Mouse (Mus musculus) MEL (cell line): ENCODE results near the gene Myo1a. TPM values are rescaled to one million over a fixed set of nuclear protein-coding genes. Genes with fewer than 3 reads are reported as not detected.

ENCODE experiments used
- DNase-seq: peaks from one replicate; pipeline ENCODE4 v3.0.0; 2011; ENCODE audit warnings: low read depth, low spot score
- H3K27ac ChIP-seq: 2 replicates; pipeline ENCODE4 v1.5.1; 2012; ENCODE audit warnings: low read depth, mild to moderate bottlenecking, control low read depth, low read length, moderate library complexity; ENCODE audit not compliant: control insufficient read depth
- H3K27me3 ChIP-seq, 2 experiments: fragments of 150-350 bp in 1 of 2; sonication (generic) in 1 of 2; 2 replicates each; pipeline ENCODE4 v1.6.1; 2012; ENCODE audit warnings: low read length in 2 of 2, mild to moderate bottlenecking in 2 of 2, improper control_type of control experiment in 1 of 2, moderate library complexity in 1 of 2; ENCODE audit not compliant: insufficient read depth in 2 of 2, control insufficient read depth in 1 of 2
- H3K36me3 ChIP-seq, 2 experiments: 2 replicates each; pipeline ENCODE4 v1.6.1; 2012 to 2014; ENCODE audit warnings: low read length in 2 of 2, improper control_type of control experiment in 1 of 2, inconsistent platforms in 1 of 2, mild to moderate bottlenecking in 1 of 2; ENCODE audit not compliant: insufficient read depth in 2 of 2, control insufficient read depth in 1 of 2
- H3K4me1 ChIP-seq, 2 experiments: fragments of 150-350 bp in 1 of 2; sonication (generic) in 1 of 2; 2 replicates each; pipeline ENCODE4 v1.6.1; 2012; ENCODE audit warnings: low read length in 2 of 2, improper control_type of control experiment in 1 of 2, mild to moderate bottlenecking in 1 of 2; ENCODE audit not compliant: insufficient read depth in 2 of 2, control insufficient read depth in 1 of 2
- H3K4me3 ChIP-seq, 2 experiments: fragments of 150-350 bp in 1 of 2; sonication (generic) in 1 of 2; 2 replicates each; pipeline ENCODE4 v1.5.1; 2012; ENCODE audit warnings: low read depth in 2 of 2, low read length in 2 of 2, mild to moderate bottlenecking in 2 of 2, moderate library complexity in 2 of 2, control low read depth in 1 of 2, improper control_type of control experiment in 1 of 2; ENCODE audit not compliant: control insufficient read depth in 1 of 2, insufficient read depth in 1 of 2
- H3K79me2 ChIP-seq: 2 replicates; pipeline ENCODE4 v1.6.1; 2012; ENCODE audit warnings: mild to moderate bottlenecking, low read length, moderate library complexity; ENCODE audit not compliant: control insufficient read depth, poor library complexity, insufficient read depth
- H3K9ac ChIP-seq: 2 replicates; pipeline ENCODE4 v1.6.1; 2012; ENCODE audit warnings: low read depth, mild to moderate bottlenecking, control low read depth, low read length, moderate library complexity; ENCODE audit not compliant: control insufficient read depth, poor library complexity, severe bottlenecking
- H3K9me3 ChIP-seq: fragments of 150-350 bp; sonication (generic); replicated peaks from 2 replicates; pipeline ENCODE4 v1.6.1; 2012; ENCODE audit warnings: mild to moderate bottlenecking, low read length, improper control_type of control experiment, moderate library complexity; ENCODE audit not compliant: insufficient read depth
- BHLHE40 ChIP-seq: IDR thresholded peaks from 2 replicates; pipeline ENCODE4 v1.6.1; 2012; ENCODE audit warnings: low read depth, mild to moderate bottlenecking, inconsistent platforms, low read length, improper control_type of control experiment, borderline replicate concordance
- CHD2 ChIP-seq: IDR thresholded peaks from 2 replicates; pipeline ENCODE4 v1.6.1; 2011; ENCODE audit warnings: low read length, improper control_type of control experiment
- CTCF ChIP-seq, 3 experiments: IDR thresholded peaks in 2 of 3; conservative IDR thresholded peaks in 1 of 3; 2 replicates each; pipeline ENCODE4 v1.5.1; 2011 to 2012; ENCODE audit warnings: low read length in 3 of 3, low read depth in 2 of 3, mild to moderate bottlenecking in 2 of 3, improper control_type of control experiment in 1 of 3, inconsistent platforms in 1 of 3, mixed read lengths in 1 of 3, moderate library complexity in 1 of 3; ENCODE audit not compliant: control insufficient read depth in 1 of 3, insufficient read depth in 1 of 3, poor library complexity in 1 of 3, severe bottlenecking in 1 of 3
- E2F4 ChIP-seq: IDR thresholded peaks from 2 replicates; pipeline ENCODE4 v1.6.1; 2011; ENCODE audit warnings: low read depth, low read length, improper control_type of control experiment, borderline replicate concordance
- ELF1 ChIP-seq: IDR thresholded peaks from 2 replicates; pipeline ENCODE4 v1.6.1; 2014; ENCODE audit warnings: low read depth, mild to moderate bottlenecking, inconsistent platforms, low read length, improper control_type of control experiment, moderate library complexity
- EP300 ChIP-seq, 2 experiments: IDR thresholded peaks; 2 replicates each; pipeline ENCODE4 v1.6.1; 2011; ENCODE audit warnings: improper control_type of control experiment in 2 of 2, low read length in 2 of 2, low read depth in 1 of 2, mild to moderate bottlenecking in 1 of 2
- ETS1 ChIP-seq: IDR thresholded peaks from 2 replicates; pipeline ENCODE4 v1.6.1; 2012; ENCODE audit warnings: low read depth, mild to moderate bottlenecking, inconsistent platforms, low read length, improper control_type of control experiment, moderate library complexity
- HCFC1 ChIP-seq: IDR thresholded peaks from 2 replicates; pipeline ENCODE4 v1.6.1; 2012; ENCODE audit warnings: low read depth, mild to moderate bottlenecking, inconsistent platforms, low read length, improper control_type of control experiment, moderate library complexity
- JUND ChIP-seq: IDR thresholded peaks from 2 replicates; pipeline ENCODE4 v1.6.1; 2011; ENCODE audit warnings: low read depth, mild to moderate bottlenecking, improper control_type of control experiment, low read length
- MAX ChIP-seq: IDR thresholded peaks from 2 replicates; pipeline ENCODE4 v1.6.1; 2011; ENCODE audit warnings: low read length, improper control_type of control experiment
- MXI1 ChIP-seq: IDR thresholded peaks from 2 replicates; pipeline ENCODE4 v1.6.1; 2011; ENCODE audit warnings: mild to moderate bottlenecking, low read depth, low read length, improper control_type of control experiment
- MYB ChIP-seq: IDR thresholded peaks from 2 replicates; pipeline ENCODE4 v1.6.1; 2011; ENCODE audit warnings: mild to moderate bottlenecking, low read depth, low read length, improper control_type of control experiment
- MYC ChIP-seq: IDR thresholded peaks from 2 replicates; pipeline ENCODE4 v1.6.1; 2011; ENCODE audit warnings: low read depth, mild to moderate bottlenecking, low read length, improper control_type of control experiment, moderate library complexity
- NELFE ChIP-seq: IDR thresholded peaks from 2 replicates; pipeline ENCODE4 v1.6.1; 2011; ENCODE audit warnings: low read depth, low read length, improper control_type of control experiment
- NRF1 ChIP-seq: IDR thresholded peaks from 2 replicates; pipeline ENCODE4 v1.6.1; 2014; ENCODE audit warnings: low read depth, mild to moderate bottlenecking, inconsistent platforms, low read length, improper control_type of control experiment, moderate library complexity; ENCODE audit not compliant: poor library complexity, insufficient read depth, severe bottlenecking
- POLR2AphosphoS2 ChIP-seq: IDR thresholded peaks from 2 replicates; pipeline ENCODE4 v1.6.1; 2011; ENCODE audit warnings: low read length, improper control_type of control experiment
- RAD21 ChIP-seq: IDR thresholded peaks from 2 replicates; pipeline ENCODE4 v1.6.1; 2011; ENCODE audit warnings: mild to moderate bottlenecking, low read depth, low read length, improper control_type of control experiment
- RCOR1 ChIP-seq: IDR thresholded peaks from 2 replicates; pipeline ENCODE4 v1.6.1; 2012; ENCODE audit warnings: low read depth, mild to moderate bottlenecking, inconsistent platforms, low read length, improper control_type of control experiment
- SIN3A ChIP-seq: IDR thresholded peaks from 2 replicates; pipeline ENCODE4 v1.6.1; 2012; ENCODE audit warnings: low read length, improper control_type of control experiment, inconsistent platforms
- SMC3 ChIP-seq: IDR thresholded peaks from 2 replicates; pipeline ENCODE4 v1.6.1; 2011; ENCODE audit warnings: low read depth, low read length, improper control_type of control experiment
- TBP ChIP-seq: IDR thresholded peaks from 2 replicates; pipeline ENCODE4 v1.8.0; 2011; ENCODE audit warnings: low read depth, low read length, improper control_type of control experiment
- TCF12 ChIP-seq: IDR thresholded peaks from 2 replicates; pipeline ENCODE4 v1.6.1; 2014; ENCODE audit warnings: low read depth, mild to moderate bottlenecking, inconsistent platforms, low read length, improper control_type of control experiment, moderate library complexity
- USF1 ChIP-seq: IDR thresholded peaks from 2 replicates; pipeline ENCODE4 v1.6.1; 2014; ENCODE audit warnings: low read depth, mild to moderate bottlenecking, inconsistent platforms, low read length, improper control_type of control experiment, moderate library complexity
- ZC3H11A ChIP-seq: IDR thresholded peaks from 2 replicates; pipeline ENCODE4 v1.6.1; 2012; ENCODE audit warnings: low read depth, mild to moderate bottlenecking, inconsistent platforms, low read length, improper control_type of control experiment
- ZKSCAN1 ChIP-seq: IDR thresholded peaks from 2 replicates; pipeline ENCODE4 v1.6.1; 2012; ENCODE audit warnings: low read depth, mild to moderate bottlenecking, inconsistent platforms, low read length, improper control_type of control experiment, moderate library complexity
- ZNF384 ChIP-seq: IDR thresholded peaks from 2 replicates; pipeline ENCODE4 v1.6.1; 2012; ENCODE audit warnings: low read depth, mild to moderate bottlenecking, inconsistent platforms, low read length, improper control_type of control experiment
- polyA plus RNA-seq, 2 experiments: library from polyadenylated mRNA; stranded (reverse) in 1 of 2; unstranded in 1 of 2; fragments of >175 nt in 1 of 2; fragments of >200 nt in 1 of 2; gene quantifications; 2 replicates each; pipeline versions ENCODE4 v1.2.1 to v1.2.4; 2012; ENCODE audit warnings: low replicate concordance in 2 of 2, low read depth in 1 of 2; ENCODE audit not compliant: insufficient read length in 2 of 2, insufficient read depth in 1 of 2, missing spikeins in 1 of 2
- total RNA-seq: library from RNA; depleted of rRNA; stranded (reverse); fragments of 300-350 nt; gene quantifications from 2 replicates; pipeline ENCODE4 v1.2.3, GENCODE M21; 2012

Myo1a gene
- total and polyA plus RNA-seq, 3 experiments: 0.08 to 0.33 TPM; not detected in 1

DNA sequence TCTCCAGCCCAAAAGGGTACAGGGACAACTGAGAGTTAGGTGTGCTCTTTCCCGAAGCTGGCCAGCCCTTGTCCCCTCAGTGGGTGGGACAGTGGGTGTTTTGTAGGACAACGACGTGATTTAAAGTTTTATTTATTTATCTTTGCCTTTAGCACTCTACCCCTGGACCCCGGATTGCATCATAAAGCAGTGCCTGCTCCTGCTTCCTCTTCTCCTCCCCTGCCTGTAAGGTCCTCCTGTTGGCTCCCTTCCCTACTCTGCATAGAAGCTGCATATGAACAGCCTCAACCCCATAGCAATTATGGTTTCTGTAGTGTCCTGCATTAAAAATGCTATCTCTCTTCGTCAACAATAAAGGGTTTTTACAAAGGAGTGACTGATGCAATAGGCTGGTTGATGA, 26.4 kb downstream of the Myo1a start:
- H3K36me3 ChIP-seq: peaks cover 0 to 17% of the 10 kb centered on the region in 2 experiments; a peak in 2 of 4 replicates
- DNase-seq: peak; percentile 70
- H3K4me3 ChIP-seq: peak overlapping the region; percentile 2 to 50; a peak in 2 of 4 replicates
- no peaks in the 10 kb centered on the region for H3K9me3 ChIP-seq
- H3K9ac ChIP-seq: no peak overlapping the region
- peaks cover 0 to 2% of the 10 kb centered on the region in 2 experiments; a peak in 1 of 4 replicates for H3K27me3 ChIP-seq
- no peaks in the 10 kb centered on the region for H3K79me2 ChIP-seq
- no peak for TF ChIP-seq NRF1
- TF ChIP-seq EP300 (IDR thresholded peaks at IDR 0.05; ENCODE audit: low read depth in 1 of 2, low read length in 2 of 2): peak in 1 of 2 experiments; percentile 20; a peak in 2 of 4 replicates
- peak; percentile 17; the same call in 1 of the 2 replicates for TF ChIP-seq TBP
- TF ChIP-seq ZNF384: 0 out of 2 replicates have a peak, but pooled peaks have one; percentile 12
- TF ChIP-seq RAD21: no peak
- TF ChIP-seq NELFE: no peak
- TF ChIP-seq TCF12: peak; percentile 33; the same call in 1 of the 2 replicates
- 0 out of 2 replicates have a peak, but pooled peaks have one; percentile 15 for TF ChIP-seq HCFC1
- no peak for TF ChIP-seq E2F4
- no peak for TF ChIP-seq MAX
- TF ChIP-seq JUND: no peak
- TF ChIP-seq CHD2: no peak
- TF ChIP-seq ELF1: 0 out of 2 replicates have a peak, but pooled peaks have one; percentile 13
- TF ChIP-seq RCOR1: peak; percentile 68; the same call in 1 of the 2 replicates
- peak; percentile 38 for TF ChIP-seq ETS1
- H3K4me1 ChIP-seq: peaks cover 19 to 38% of the 10 kb centered on the region in 2 experiments
- H3K27ac ChIP-seq: peak overlapping the region; percentile 76; the same call in 1 of the 2 replicates

DNA sequence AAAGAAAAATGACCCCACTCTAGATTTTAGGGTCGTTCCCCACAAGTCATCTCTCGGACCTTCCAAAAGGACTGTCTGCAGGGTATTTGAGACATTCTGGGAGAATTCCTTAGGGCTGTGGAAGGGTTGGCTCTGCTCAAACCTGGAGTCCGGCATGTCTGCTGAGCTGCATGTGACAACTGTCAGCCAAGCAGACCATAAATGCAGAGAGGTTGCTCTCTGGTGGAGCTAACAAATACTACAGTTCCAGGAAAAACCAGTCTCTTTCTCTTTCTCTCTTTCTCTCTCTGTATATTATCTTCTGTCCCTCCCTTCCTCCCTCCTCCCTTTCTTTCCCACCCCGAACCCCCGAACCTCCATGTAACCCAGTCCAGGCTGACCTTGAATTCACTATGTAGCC, 29.5 kb downstream of the Myo1a start:
- peak; percentile 58 for DNase-seq
- H3K27me3 ChIP-seq: no peaks in the 10 kb centered on the region
- H3K4me1 ChIP-seq: peaks cover 20 to 34% of the 10 kb centered on the region in 2 experiments
- no peaks in the 10 kb centered on the region for H3K9me3 ChIP-seq
- no peak overlapping the region for H3K4me3 ChIP-seq
- H3K79me2 ChIP-seq: peaks cover under 1% of the 10 kb centered on the region; the same call in 1 of the 2 replicates
- no peak overlapping the region for H3K9ac ChIP-seq
- peaks cover 0 to 22% of the 10 kb centered on the region in 2 experiments; a peak in 2 of 4 replicates for H3K36me3 ChIP-seq
- no peak overlapping the region for H3K27ac ChIP-seq
- TF ChIP-seq SIN3A: peak; percentile 57
- no peak for TF ChIP-seq ZNF384
- TF ChIP-seq RCOR1: no peak
- TF ChIP-seq POLR2AphosphoS2: no peak
- peak; percentile 82 for TF ChIP-seq MXI1
- peak; percentile 67; the same call in 1 of the 2 replicates for TF ChIP-seq BHLHE40
- no peak for TF ChIP-seq CHD2
- TF ChIP-seq RAD21: peak; percentile 80
- peak; percentile 86 for TF ChIP-seq SMC3
- peak; percentile 65 for TF ChIP-seq ZC3H11A
- no peak for TF ChIP-seq MYB
- TF ChIP-seq CTCF (IDR thresholded peaks at IDR 0.05 in 2 of 3, conservative IDR thresholded peaks at IDR 0.05 in 1 of 3; ENCODE audit: control insufficient read depth in 1 of 3, insufficient read depth in 1 of 3, low read depth in 2 of 3, low read length in 3 of 3, poor library complexity in 1 of 3, severe bottlenecking in 1 of 3): peak; percentile 29 to 81 (median 32)
- TF ChIP-seq USF1: peak; percentile 48; the same call in 1 of the 2 replicates
- TF ChIP-seq MAX: peak; percentile 52
- TF ChIP-seq TCF12: no peak
- TF ChIP-seq ZKSCAN1: no peak
- TF ChIP-seq MYC: 0 out of 2 replicates have a peak, but pooled peaks have one; percentile 61
- TF ChIP-seq ELF1: 0 out of 2 replicates have a peak, but pooled peaks have one; percentile 4
